Mouse (Mus musculus): ENCODE results near the gene Klra10.
"Not testable (repeated sequence)": the region's sequence is repeated elsewhere in the genome, so short reads cannot be mapped to it uniquely, and the experiment has no call there.

Klra10 gene

GRCm38 (mm10) chr6:130281828-130282227 lies at the start of gene Klra10:
Gene Klra10 (minus strand): TSS chr6:130281928.
- DNase-seq: not testable (repeated sequence)

GRCm38 (mm10) chr6:130287984-130288649 lies 6.4 kb upstream of the Klra10 start:
- DNase-seq: no peak

DNA sequence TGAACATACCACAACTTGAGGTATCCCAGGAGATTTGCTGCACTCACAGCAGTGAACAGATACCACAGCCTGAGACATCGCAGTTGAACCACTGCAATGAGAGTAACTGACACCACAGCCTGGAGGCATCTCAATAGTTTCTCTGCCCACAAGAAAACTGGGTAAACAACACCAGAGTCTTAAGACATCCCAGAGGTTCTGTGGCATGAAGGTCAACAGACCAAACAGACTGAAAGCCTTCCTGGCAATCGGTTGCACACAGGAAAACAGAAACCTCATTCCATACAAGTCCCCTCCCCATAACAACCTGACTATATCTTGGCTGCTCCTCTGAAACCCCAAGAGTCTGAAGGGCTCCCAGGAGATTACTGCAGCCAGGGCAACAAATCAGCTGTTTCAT lies 26.4 kb downstream of the Klra10 start:
- no peak for DNase-seq

GRCm38 (mm10) chr6:130237536-130237935 lies 44.2 kb downstream of the Klra10 start:
- no peak for DNase-seq

DNA sequence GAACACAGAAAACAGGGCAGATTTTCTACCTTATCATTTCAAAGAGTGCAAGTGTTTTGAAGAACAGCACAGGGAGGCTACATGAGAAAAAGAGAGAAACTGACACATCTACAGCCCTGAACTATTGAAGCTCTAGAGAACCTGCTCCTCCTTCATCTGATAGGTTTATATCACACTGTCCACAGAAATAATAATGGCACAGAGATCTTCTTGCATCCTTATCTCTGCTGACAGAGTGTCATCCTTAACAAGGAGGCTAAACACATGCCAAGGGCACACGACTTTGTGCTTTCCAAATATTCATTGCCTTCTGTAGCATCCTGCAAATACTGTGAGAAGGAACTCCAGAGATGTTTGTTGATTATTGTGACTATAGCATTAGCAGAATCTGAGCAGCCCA lies 45.1 kb downstream of the Klra10 start:
- no peak for DNase-seq

DNA sequence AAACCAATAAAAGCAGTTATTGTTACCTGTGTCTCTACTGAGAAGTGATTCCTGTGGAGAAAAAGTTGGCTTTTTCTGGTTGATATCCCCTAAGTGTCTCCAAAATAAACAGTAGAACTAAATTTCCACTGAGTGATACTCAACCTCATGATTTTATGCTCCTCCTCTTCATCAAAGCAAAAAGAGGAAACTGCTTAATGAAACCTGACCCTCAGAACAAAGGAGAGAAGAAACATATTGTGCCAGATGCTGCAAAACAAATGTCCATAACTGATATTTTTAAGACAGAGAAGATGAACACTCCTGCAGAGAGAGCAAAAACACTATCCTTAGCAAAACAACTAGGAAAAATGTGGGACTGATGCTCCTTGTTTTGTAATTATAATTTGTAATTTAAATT lies 48.5 kb downstream of the Klra10 start, which contains the start of gene Klra7:
TSS of gene Klra7 (minus strand) at position 101 of the 400 bp plus-strand sequence.
- DNase-seq: no peak
